Mouse (Mus musculus) left cerebral cortex, adult 8-10 months (tissue): Measurements from ENCODE around the gene Rpa3. TPM values are rescaled to one million over a fixed set of nuclear protein-coding genes. Genes with fewer than 3 reads are reported as not detected.

Experiments
- DNase-seq, 2 experiments: peaks; one replicate each; pipeline ENCODE4 v3.0.0; 2022; ENCODE audit warnings: low spot score in 2 of 2
- total RNA-seq, 4 experiments: library from RNA; stranded (reverse); gene quantifications; 2 replicates each; pipeline ENCODE4 v1.2.4; 2022

Rpa3 gene
- total RNA-seq: 10 to 100 TPM; 14.9 to 17.9 (median 15.7) TPM

DNA sequence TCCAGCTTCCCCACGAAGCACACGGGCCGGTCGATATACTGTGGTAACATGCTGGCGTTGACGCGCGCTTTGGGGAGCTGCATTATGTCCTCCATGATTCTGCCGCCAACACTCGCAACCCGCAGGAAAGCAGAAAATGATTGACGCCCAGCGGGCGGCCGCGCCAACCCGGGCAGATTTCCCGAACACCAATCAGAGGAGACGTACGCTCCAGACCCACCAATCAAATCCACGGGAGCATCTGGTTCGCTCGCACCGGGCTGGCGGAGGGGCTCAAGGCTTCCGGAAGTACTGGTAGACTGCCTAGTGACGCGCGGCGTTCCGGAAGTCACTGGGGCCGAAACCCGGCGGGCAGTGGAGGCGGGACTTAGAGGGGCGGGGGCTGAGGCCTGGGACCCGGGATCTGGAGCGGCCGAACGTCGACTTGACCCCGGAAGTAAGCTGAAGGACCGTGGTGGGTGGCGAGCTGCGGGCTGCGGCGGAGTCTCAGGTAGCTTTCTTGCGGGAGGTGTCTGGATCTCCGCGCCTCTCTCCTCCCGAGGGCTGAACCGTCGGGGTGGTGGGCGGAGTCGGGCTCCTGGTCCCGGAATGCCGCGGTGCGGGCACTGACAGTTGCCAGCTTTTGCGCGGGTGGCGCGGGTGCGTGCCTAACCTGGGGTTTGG lies at the start of gene Rpa3, which contains the start of the genes Umad1 and Gm45062:
Rpa3 (minus strand) TSS at position 170 of the 663 bp plus-strand sequence.
Umad1 (plus strand) TSS at position 285 of the 663 bp plus-strand sequence.
Gm45062 (plus strand) TSS at position 447 of the 663 bp plus-strand sequence.
- DNase-seq: peak; percentile 93 to 99

DNA sequence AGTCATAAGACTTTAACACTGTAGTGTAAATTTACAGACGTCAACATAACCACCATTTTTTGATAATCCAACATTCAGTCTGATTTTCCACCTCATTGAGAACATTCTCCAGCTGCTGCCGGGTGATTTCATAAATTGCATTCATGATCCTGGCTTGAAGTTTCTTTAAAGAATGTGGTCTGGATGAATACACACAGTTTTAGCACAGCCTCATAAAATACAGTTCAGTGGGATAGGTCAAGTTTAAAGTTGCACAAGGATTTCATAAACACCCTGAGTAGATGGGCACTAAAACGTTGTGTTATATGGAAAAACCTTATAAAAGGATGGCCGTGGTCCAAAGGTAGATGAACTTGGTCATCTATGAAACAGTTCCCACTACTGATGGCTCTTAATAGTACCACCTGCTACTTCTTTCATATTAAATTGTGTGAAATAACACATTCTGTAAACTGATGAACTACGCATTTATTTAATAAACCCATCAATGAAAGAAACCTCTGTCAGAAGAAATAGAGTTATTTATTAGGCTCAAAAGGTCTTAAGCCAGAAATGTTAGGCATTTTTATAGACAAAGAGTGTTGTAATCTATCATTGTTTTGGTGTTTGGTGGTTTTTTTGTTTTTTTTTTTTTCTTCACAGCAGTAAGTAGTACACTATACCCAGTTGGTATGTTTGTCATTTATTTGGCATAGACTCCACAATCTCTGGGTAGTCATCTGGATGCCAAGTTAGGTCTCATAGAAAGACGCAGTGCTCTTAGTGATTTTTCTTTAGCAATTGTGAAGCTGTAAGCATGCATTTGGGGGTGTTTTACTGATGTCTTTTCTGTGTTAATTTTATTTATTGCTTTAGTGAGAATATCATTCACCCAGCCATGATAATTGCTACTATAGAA lies 49.2 kb upstream of the Rpa3 start:
- DNase-seq: no peak

DNA sequence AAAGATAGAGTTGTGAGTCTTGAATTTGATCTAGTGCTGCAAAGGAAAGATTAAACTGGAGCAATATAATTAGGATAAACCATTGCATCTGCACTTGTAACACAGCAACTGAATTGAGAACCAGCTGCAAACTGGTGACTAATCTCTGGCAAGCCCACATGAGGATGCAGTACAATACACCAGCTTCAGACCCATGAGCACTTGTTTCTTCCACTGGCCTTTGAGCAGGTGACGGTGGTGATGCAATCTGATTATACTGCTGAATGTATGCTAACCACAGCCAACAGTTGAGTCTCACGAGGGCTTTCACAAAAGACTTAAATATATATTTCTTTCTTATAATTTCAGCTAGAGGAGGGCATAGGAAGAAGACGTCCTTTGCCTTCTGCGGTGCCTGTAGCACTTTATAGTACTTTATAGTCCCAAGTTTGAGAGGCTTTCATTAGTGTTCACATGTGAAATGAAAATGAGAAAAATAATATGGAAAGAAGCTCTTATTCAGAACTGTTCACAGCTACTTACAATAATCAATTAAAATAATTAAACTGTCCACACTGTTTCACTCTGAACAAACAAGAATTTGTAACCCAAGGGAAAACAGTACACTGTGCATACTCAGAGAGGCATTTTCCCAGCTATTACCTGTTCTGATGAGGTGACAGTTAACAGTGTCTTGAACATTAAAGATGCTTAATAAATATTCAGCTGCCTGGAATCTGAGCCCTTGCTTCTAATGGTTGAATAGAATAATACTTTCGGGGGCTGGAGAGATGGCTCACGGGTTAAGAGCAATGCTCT lies 40.3 kb upstream of the Rpa3 start:
- DNase-seq: peak in 1 of 2 experiments; percentile 31

DNA sequence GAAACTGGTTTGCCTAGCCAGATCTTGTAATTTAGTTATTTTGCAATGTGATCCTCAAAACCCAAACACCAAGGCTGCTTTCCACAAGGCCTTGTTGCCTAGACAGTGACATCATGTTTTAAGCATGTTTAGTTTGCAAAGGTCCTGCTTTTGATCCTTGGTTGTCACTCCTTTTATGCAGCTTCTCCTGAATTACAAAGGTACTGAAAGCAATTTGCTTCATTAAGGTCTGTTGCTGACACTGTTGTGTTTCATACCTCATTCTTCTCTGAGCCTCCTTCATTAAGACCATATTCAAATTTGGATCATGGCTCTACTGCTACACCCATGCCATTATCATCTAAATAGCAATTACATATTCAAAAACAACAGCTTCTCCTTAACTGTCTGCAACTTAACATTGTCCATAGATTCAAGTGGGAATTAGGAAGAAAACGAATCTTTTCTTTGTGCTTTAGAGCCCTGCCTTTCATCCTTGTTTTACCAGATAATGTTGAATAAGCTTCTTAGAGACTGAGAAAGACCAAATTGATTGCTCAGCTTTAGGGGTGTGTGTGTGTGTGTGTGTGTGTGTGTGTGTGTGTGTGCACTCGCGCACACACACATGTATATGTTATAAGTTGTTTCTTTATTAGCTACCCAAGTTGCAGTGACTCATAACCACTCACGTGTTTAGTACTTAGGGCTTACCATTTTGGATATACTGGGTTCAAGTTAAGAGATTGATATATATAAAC lies 35.2 kb upstream of the Rpa3 start:
- no peak for DNase-seq

DNA sequence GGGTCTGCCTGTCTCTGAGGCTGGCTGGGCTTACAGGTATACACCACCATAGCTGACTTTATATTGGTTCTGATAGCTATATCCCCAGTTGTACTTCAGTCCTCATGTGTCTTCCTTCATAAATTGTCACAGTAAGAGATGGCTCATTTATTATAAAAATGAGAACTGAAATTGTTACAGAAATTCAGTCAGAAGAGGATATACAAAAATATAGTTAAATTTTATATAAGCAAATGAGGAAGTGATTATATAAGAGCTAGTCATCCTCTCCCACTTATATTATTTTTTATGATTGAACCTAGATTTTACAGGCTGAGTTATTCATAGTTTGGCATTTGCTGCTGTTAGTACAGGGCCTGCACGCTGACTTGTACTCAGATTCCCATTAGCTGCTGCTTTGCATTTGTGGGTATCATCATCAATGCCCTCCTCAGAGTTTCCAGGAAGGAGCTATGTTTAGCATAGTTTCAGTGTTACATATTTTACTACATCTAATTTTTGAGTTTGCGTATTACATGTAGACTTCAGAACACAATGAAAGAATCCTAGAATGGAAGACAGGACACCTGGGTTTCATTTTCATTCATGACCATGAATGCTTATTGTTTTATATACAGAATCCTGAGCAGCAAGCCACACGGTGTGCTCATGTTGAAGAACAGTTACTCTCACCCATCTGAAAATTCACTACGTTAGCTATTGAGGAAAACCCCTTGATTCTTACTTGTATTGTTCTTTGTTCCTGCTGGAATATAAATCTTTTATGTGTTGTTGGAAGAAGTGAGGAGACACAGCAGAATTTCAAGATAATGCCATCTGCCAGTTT lies 30.0 kb upstream of the Rpa3 start:
- no peak for DNase-seq

DNA sequence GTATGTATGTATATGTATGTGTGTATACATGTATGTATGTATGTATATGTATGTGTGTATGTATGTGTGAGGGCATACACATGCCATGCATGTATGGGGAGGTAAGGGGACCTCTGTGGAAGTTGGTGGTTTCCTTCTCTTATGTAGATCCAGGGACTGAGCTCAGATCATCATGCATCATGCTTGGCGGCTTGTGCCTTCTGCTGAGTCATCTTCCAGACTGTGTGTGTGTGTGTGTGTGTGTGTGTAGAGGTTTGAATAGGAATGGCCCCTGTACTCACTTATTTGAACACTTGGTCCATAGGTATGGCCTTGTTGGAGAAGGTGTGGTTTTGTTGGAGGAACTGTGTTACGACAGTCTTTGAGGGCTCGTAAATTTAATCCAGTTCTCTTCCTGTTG lies 27.2 kb upstream of the Rpa3 start:
- DNase-seq: no peak

DNA sequence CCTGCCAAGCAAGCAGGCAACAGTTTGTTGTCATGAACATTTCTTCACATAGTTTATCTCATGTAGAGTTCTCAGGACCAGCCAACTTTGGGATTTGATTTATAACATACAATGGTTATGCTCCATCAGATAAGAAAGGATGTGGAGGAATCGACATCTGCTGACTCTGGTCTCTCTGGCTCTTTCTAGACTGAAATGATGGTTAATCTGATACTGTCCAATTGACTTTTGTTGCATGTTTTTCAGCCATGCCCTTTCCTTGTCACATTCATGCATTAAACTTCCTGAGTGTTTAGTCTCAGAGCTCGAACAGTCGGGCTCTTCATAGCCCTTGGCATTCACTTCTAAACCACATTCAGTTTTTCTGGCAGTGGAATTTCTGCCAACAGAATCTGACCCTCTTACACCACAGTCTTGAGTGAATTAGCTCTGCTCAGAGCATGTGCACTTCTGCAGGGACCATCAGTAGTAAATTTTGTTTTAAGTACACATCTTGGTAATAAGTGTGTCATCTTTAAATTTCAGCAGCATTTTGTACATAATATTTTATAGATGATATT lies 26.5 kb upstream of the Rpa3 start:
- DNase-seq: no peak

DNA sequence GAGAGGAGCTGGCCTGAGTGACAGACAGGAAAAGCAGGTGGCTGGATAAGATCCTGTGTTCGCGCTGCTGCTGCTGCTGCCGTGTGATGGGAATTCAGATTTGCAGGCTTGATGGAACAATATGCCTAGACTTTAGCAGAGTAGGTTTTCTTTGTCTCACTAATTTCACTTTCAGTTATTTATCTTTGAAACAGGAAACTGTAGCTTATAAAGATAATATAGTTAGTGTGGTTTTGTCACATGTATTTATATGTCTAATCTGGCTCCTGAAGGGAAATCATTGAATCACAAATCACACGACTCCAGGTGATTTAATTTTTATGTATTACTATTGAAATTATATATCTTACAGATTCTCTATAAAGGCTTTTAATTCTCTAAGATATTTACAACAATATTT lies 24.3 kb upstream of the Rpa3 start:
- no peak for DNase-seq

DNA sequence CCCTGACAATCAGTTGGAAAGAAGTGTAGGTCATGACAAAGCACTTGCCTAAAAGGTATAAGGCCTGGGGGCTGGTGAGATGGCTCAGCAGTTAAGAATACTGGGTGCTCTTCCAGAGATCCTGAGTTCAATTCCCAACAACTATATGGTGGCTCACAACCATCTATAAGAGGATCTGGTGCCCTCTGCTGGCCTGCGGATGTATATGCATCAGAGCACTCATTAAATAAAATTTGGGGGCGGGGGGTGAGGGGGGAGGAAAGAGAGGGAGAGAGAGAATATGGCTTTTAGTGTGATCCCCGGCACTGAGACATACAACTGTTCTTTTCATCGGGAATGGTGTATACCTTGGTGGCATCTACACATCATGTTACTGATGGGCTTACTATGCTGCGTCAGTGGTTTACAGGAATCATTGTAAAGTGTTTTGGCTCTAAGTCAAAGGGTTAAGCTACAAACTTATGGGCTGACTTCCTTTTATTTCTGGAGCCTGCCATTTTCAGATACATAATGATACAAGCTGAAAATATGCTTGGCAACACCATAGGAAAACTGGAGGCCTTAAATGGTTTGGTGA lies 19.5 kb upstream of the Rpa3 start:
- no peak for DNase-seq

DNA sequence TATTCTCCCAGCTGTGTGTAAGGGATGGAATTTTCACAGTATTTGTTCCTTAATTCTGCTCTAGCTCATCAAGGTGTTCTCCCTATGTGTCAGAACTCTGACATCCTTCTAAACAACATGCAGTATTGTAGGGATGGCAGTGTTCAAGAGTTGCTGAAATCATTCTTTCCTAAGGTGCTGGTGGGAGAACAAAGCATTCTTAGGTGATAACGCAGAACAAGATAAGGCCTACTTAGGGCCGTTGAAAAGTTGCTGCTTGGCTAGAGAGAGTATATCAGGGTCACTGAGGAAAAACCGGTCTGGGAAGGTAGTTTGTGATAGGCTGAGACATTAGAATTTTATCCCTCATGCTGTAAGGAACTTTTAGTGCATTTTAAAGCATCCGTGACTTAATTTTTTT lies 17.5 kb upstream of the Rpa3 start:
- no peak for DNase-seq

DNA sequence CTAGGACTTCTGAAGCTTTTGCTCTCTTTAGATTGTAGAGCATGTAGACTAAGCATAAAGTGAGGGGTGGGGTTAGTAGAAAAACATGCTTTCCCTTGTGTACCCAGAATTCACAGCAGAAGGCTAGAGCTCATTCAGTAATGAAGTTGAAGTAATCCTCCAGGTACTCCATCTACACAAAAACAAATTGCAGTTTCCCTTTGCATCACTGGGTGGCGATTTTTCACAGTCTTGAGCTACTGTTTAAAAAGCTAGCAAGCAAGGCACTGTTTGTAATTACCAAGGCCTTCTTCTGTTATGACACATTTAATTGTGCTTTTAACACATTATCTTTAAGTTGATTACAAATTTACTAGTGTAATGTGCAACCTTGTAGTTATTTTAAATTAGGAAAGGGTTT lies 16.1 kb upstream of the Rpa3 start:
- peak; percentile 62 to 71 for DNase-seq

DNA sequence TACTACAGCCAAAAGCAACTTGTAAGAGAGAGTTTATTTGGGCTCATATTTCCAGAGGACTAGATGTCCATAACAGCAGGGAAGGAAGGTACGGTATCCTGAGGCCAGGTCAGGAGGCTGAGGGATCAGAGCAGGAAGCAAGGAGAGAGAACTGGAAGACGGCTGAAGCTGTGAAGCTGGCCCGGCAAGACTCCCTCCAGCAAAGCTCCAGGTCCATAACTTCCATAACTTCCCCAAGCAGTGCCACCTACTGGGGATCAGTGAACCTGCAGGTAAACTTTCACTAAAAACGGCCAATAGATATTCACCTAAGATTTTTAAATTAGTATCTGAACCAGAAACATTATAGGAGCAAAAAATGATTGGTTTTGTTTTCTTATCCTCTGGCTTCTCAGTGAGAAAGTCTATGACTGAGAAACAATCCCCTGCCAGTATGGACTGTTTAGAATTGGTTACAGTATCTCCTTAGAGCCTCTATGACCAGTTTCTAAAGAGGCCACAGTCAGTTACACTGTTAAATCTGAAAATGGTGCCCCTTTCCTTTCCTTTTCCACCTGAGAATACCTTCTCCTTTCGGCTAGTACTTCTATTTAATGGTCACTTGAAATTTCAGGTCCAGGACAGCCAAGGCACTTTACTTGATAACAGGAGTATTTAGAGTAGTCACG lies 15.5 kb upstream of the Rpa3 start:
- no peak for DNase-seq

DNA sequence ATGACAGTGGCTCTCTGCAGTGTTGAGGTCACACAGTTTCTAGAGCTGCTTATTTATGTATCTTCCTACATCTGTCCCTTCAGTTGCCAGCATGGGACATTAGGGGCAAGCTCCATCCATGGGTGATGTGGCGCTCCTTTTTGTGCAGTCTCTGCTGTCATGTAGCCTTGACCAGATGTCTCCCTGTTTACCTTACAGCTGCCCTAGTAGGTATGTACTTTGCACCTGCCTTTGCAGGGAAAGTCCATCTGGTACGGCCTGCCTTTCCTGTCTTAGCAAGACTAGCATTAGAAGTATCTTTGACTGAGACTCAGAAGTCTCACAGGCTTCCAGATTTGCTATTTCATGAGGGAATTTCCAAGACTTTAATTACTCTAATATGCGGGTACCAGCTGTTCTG lies 12.1 kb upstream of the Rpa3 start:
- DNase-seq: no peak

DNA sequence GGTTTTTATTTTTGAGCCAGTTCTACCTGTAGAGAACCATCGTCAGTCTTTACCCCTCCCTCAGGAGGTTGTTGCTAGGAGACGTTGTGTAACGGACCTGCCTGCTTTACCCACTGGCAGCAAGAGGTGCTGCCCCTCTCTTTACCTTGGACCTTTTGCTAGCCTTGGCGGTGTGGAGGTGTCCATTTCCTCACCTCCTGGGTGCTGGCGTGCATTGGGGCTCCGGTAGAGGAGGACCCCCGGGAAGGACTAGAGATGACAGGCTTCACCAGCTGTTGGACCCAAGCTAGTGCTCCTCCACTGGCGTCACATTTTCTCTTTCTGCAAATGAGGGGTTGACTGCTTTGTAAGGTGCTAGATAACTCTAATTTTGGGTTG lies 683 bp upstream of the Rpa3 start:
- DNase-seq: no peak

DNA sequence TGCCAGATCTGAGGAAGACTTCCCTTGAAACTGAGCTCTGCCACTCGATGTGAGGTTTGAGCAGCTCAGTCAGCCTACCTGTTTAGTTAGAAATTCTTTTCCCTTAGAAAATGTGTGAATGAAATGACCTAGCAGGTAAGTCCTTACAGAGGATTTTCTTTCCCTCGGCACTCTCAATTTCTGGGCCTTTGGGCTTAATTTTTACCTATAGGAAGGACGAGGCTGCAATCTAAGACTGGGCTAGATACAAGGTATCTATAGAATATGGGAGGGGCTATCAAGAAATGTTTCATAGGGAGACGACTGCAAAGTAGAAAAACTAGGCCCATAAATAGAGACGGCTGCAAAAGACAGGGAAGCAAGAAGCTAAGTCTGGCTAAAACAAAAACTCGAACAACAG lies 657 bp downstream of the Rpa3 start:
- DNase-seq: no peak

DNA sequence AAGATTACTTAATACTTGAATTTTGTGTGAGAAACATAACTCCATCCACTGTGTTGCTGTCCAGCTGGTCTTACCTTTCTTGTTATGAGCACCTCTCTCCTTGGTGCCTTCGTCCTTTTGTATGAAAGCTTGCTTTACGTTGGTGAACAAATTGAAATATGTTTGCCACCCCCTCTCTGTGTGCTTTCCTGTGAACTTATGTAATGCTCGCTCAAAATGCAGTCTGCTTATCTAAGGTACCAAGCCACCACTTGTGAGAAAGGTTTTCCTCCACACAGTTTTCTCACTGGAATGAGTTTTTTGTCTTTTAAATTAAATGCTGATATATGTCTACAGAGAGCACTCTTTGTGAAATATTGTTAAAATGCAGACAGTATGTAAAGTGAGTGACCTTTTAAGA lies 30.4 kb downstream of the Rpa3 start:
- no peak for DNase-seq

DNA sequence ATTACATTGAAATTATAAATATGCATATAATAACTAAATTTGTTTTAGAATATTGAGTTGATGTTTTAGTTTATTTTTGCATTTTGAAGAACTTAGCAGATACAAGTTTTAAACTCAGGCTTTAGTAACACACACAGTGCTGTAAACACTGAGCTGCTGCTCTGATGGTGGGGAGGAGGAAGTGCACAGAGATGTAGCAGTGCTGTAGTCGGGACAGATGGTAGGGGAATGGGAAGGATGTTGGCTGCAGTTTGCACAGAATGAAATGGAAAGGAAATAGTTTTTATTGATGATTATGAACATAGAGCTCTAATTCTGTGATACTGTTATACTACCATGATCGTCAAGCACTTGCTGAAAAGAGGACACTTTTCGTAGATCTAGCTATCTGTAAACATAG lies 31.9 kb downstream of the Rpa3 start:
- no peak for DNase-seq

DNA sequence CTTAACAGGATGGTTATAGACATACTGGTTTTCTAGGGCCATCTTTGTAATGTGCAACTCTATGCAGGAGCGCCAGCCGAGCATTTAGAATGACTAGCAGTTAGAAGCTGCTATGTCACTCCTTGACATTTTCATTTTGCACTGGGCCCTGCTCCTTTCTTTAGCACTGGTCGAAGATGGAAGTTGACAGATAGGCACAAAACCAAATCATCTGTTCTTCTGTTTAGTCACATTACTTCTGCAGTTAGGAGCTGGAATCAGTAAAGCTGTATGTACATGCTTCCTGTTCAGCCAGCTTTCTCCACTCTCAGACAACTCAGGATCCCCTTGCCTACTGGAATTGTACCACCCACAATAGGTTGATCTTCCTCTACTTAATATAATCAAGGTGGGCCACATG lies 48.3 kb downstream of the Rpa3 start:
- no peak for DNase-seq

DNA sequence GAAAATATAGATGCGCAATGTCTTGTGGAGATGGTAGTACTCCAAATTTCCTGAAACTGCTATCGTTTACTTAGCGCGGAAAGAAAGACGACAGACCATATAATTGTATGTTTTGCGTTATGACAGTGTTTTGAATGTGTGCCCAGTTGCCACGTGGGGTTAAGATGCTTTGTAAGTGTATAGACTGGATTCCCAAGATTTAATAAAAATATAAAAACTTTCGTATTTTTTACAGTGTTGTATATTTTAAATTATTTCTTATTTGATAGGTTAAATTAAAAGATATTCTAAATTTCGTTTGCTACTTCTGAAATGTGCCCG lies 49.1 kb downstream of the Rpa3 start:
- DNase-seq: no peak
